Mouse (Mus musculus) R1 (cell line): ENCODE results near the gene Macf1.

Source experiments
- DNase-seq: peaks from one replicate; pipeline ENCODE4 v3.0.0-alpha.2; 2018; ENCODE audit warnings: low read depth, low spot score

Macf1 gene

DNA sequence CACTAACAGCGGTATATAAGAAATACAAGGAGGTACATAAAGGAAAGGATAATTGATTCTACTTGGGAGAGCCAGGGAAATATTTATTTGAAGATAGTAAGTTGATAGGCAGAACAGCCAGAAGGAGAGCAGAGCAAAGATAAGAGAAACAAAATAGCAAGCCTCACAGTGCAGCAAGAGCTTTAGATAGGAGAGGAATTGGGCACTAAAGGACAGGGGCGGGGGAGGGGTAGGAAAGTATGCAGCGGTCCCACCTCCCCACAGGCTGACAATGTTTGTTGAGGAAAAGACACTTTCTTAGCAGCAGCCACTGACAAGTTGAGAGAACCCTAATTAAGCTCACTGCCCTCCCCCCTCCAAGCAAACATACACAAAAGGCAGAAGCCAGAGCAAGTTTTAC lies 131.5 kb downstream of the Macf1 start:
- no peak for DNase-seq

DNA sequence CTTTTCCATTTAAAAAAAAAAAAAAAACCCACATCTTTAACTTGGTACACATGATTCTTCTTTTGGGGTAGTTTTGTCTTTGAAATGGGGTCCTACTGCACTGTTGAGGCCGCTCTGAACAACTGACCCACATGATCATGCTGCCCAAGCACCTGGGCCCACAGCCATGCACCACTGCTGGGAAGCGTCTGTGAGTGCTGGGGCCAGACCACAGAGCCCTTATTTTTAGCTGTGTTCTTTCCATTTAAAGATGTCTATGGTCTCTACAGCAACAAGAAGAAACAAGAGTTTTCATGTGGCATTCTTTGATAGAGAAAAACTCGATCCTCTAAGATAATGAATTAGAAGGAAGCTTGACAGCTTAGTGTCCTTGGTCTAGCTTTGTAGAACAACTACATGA lies 135.8 kb downstream of the Macf1 start:
- no peak for DNase-seq

DNA sequence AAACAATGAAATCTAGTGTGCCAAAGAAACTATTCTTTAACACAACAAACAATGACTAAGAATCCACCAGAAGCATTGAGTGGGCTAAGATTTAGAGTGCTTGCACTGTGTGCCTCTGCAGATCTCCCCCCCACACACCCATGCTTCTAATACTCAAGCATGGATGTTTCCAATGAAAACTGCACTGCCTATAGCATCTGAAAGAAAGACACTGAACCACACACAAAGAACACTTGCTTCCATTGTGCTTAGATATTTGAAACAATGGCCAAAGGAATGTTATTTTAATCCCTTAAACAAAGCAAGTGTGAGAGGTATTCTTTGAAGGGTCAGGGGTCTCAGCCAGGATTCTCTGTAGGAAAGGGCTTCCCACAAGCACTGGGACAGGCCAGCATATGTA lies 140.5 kb downstream of the Macf1 start:
- DNase-seq = peak; percentile 87

DNA sequence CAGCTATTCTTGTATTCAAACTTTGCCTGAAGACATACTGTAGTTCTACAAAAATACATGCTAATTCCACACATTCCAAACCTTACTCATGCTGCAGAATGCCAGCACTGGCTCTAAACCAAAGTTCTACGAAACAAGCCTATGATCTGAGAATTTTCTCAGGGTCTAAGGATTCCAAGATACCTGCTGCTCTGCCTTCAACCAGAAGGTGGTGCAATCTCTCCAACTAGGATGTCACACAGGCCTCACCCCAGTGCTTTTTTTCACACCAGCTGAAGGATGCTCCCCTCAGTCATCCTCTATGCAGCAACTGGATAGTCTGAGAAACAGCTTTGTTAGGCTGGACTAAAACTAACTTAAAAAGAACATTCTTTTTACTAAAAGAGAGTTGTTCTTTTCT lies 148.9 kb downstream of the Macf1 start:
- peak; percentile 79 for DNase-seq

DNA sequence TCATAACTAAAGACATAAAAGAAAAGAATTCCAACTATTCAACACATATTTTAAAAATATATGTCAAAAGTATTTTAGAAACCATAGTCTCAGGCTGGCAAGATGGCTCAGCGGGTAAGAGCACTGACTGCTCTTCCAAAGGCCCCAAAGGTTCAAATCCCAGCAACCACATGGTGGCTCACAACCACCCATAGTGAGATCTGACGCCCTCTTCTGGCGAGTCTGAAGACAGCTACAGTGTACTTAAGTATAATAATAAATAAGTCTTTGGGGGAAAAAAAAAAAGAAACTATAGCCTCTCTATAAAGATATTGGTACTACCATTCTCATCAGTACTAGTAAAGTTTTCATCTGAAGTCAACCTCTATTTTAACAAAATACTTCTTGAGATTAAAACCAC lies 152.2 kb downstream of the Macf1 start:
- DNase-seq = peak; percentile 65

DNA sequence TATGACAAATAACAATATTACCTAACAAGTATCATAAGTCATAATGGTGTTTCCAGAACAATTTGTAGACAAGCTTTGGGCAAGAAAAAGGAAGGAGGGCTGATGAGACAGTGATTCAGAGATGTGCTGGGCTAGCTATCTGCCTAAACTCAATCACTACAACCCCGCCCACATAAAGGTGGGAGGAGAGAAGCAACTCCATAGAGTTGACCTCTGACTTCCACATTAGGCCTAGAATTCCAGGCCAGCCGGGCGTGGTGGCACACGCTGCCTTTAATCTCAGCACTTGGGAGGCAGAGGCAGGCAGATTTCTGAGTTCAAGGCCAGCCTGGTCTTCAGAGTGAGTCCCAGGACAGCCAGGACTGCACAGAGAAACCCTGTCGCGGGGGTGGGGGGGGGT lies 153.2 kb downstream of the Macf1 start:
- DNase-seq = peak; percentile 90

DNA sequence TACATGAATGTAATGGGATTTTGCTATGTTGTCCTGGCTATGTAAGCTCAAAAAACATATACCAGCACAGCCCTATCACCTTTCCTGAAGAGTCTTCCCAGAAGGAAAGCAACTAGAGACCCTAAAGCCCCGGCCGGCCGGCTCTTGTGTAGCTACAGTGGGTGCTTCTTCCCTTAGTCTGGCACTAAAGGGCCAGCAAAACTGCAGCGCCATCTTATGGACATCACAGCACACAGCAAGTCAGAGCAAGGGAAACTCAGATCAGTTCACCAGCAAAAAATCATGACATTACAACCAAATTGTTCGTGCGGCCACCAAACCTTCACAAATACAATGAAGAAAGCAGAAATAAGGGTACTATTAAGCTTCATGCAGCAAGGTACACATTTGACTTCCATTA lies 154.9 kb downstream of the Macf1 start:
- DNase-seq = peak; percentile 69

DNA sequence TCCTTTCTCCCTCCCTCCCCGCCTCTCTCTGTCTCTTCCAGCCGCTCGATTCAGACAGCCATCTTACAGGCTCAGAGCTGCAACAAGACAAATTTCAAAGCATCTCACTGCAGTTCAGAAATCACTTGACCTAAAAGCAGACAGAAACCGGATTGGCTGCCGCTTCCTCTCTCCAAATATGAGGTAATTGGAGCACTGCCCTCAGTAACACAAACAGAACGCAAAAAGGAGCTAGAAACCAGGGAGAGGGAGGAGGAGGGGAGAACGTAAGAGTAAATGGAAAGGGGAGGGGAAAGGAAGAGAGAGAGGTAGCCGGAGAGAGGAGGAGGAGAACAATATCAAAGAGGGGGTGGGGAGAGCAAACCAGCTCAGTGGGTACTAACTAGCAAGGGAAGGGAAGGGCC lies 156.6 kb downstream of the Macf1 start:
- peak; percentile 44 for DNase-seq

DNA sequence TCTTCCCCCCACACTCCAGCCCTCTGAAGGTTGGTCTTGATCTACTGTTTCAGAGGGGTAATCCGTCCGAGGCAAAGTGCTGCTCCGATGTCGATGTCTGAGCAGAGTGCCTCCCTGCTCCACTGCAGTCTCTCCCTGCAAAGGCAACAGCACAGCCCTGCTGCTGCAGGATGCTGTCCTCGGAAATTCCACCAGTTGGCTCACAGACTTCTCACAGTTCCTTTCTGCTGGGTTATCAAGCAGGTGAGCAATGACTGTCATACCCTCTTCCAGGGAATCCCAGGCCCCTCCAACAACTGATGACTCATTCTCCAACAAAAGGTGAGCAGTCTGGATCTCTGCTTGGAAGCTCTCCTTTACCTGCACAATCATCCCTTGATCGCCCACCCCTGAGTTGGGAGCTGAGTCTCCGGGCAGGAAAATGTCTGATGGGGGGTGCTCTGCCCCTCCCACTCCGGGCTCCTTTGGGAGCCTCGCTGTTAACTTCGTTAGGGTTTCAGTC lies 157.3 kb downstream of the Macf1 start:
- DNase-seq = no peak

DNA sequence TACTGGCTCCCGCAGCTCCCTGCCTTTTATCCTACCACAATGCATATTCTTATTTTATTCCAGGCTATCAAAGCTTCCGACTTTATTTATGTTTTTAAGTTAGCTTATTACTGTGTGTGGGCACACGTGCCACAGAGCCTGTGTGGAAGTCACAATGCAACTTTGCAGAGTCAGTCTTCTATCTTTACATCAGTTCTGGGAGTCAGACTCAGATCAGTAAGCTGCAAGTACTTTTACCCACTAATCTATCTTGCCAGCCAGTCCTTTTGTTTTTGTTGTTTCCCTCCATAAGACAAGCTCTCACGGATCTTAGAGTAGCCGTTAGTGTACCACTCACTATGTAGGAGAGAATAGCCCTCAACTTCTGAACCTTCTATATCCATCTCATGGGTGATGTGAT lies 159.4 kb downstream of the Macf1 start:
- no peak for DNase-seq

DNA sequence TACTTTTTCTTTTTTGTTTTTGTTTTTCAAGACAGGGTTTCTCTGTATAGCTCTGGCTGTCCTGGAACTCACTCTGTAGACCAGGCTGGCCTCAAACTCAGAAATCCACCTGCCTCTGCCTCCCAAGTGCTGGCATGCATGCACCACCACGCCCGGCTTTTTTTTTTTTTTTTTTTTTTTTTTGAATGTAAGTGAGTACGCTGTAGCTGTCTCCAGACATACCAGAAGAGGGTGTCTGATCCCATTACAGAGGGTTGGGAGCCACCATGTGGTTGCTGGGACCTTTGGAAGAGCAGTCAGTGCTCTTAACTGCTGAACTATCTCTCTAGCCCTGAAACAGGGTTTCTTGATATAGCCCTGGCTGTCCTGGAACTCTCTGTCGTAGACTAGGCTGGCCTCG lies 164.0 kb downstream of the Macf1 start:
- DNase-seq = peak; percentile 61

DNA sequence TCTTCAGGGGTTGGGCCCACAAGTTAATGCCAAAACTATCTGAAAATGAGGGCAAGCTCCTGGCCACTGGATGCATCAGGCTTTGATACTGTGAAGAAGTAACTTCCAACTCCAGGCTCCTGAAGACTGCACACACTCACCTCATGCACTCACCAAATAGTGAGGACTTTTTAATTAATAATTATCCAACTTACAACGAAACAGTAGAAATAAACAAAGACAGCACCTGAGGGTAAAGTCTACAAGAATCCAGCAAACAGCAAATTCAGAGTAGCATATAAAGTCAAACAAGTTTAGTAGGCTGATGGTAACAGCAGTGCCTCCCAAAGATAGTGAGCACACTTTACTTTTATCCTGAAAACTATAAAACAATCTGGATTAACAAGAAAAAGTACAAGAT lies 168.5 kb downstream of the Macf1 start:
- DNase-seq = no peak

DNA sequence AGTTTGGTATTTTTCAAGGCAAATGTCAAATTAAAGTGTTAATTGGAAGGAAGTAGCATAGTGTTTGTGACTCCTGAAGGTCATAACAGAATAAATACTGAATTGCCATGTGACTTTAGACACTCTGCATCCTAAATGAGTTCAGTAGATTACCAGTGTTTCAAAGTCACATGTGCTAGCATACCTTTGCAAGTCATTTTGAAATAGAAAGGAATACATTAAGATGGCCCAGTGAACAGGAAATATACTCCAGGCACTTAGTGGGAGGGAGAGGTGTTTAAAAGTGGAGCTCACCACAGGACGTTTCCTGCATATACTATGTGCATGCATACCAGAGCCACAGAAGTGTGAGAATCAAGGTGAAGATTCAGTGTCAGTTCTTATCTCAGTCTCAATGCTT lies 174.0 kb downstream of the Macf1 start:
- DNase-seq = peak; percentile 43

DNA sequence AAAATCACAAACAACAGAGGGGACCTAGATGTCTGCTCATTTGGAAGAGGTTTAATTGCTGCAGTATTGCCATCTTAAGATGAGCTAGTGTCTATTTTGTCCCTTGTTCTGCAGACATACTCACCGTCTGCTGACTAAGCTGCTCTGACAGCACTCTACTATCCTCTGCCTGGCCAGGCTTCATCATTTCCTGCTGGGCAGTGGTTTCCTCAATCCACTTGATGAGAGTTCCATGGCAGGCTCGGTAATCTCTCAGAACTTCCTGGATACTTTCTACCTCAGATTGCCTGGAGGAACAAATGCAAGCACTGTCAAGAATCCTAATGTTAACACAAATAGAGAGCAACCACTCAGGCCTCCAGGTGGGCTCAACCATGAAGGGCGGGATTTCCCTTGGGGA lies 195.1 kb downstream of the Macf1 start:
- no peak for DNase-seq

DNA sequence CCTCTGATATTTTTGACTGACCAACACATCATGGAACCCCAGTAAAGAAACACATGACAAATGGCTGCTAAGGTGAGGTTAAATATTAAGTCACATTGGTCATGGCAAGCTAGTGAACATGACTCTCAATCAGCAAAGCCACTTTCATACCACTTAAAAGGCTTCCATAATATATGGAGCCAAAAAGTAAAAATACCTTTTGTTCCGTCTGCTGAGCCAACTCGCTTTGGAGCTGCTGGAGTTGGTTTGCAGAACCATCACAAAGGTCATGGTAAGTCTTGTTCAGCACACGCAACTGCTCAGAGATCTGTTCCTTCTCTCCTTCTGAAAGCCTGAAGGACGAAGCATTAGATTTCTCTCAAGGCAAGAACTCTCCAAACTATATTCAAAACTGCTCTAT lies 204.2 kb downstream of the Macf1 start:
- DNase-seq = no peak

DNA sequence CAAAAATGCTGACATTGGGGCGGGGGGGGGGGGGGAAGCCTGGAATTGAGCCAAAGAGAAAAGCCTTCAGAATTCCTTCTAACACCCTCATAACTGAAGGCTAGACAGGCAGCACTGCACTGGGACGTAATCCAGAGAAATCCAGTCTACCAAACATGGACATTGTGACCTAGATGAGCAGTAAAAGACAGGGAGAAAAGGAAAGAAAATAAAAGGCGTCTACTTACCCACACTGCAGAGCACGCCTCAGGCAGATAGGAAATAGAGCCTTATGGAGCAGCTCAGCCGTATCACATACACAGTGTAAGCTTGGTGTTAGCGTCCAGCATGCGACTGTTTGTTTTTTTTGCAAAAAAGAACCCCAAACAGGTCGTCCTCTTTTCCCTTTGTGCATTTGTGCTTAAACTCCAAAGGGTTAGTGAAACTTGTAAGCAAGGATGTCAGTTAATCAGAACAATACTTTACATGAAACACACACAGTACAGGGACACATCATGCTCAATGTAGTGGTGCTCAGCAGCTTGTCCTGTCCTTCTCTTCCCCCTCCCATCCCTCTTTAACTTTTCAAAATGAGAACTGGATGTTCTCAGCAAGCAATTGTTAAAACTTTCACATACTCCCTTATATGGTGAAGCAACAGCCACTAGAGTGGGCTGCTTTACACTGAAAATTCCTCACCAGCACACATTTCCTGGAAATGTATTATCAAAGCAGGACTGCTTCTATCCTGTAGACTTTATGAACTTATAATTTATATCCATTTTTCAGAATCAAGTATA lies 205.3 kb downstream of the Macf1 start:
- DNase-seq = no peak

DNA sequence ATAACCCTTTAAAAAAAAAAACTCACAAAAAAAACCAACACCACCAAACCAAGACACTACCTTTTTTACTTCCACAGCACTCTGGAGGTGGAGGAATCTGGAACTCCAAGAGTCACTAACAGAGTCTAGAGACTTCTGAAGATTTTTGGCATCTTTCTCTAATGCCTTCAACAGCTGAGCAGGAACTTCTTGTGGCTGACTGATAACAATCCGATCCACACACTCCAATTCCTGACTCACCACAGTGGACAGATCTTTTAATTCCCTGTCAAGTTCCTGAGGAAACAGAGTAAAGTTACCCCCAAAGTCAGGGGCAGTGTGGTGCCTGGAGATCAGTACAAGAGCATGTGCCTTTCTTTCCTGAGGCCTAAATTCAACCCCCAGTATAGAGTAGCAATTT lies 218.4 kb downstream of the Macf1 start:
- no peak for DNase-seq

DNA sequence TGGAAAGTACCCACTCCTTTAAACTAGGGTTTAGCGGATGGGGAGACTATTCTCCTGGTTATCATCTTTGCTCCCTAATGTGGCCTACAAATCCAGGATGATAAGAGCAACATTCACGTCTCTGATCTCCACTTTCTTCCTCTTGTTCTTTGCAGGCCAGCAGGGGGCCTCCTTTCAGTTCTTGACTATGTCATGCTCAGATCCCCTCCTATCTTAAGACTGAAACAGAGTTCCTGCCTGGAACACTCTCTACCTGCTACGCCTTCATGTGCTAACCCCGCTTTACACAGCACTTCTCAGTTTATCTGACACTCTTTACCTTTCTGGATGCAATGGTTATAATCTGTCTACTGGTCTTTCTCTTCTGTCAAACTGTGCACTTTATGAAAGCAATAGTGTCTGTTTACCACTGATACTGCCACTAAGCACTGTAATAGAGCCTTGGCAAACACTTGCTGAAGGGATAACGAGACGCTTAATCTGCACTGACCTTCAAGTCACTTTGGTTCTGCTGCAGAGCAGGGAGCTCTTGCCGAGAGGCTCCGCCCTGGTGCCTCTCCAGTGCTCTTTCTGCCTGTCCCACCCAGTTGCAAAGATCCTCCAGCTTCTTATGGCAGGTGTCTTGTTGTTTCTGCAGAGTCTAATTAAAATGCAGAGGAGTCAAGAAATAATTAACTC lies 223.4 kb downstream of the Macf1 start:
- DNase-seq = peak; percentile 46

DNA sequence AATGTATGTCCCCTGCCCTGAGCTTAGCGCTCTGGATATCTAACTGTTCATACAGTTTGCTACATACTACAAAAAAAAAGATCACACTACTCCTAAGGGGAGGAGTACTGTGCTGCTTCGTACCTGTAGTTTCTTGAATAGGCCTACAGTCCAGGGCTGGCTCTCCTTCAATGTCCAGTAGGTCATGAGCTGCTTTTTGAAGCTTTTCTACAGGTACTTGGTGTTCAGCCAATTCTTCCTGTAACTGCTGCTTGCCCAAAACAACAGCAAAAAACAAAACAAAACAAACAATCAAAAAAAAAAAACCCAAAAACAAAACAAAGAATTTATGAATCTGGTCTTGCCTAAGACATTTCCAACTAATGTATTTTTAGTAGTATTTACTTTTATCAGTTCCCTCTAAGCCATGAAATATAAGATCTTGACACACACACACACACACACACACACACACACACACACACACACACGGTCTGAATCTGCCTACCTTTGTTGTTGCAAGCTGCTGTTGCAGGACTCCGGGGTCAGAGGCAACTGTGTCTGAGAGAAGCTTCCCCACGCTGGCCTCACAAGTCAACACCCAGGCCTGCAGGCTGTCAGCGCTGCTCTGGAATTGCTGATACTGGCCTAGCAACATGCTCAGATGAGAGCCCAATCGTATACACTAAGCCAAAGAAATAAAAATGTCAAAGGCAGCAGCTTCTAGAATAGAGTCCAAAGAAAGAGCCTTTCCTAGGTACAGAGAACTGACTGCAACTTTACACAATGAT lies 229.1 kb downstream of the Macf1 start:
- no peak for DNase-seq

DNA sequence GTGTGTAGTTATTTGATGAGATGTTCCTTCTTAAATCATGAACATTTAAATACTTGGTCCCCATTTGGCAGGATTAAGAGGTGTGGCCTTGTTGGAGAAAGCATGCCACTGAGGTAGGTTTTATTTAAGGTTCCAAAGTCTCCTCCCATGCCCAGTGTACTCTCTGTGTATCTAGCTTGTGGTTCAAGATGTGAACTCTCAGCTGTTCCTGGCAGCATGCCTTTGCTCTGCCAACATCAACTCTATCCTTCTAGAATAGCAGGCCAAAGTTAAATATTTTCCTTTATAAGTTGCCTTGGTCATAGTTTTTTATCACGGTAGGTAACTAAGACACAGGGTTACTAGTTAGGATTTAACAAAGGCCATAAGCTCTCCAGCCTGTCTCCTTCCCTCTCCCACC lies 230.4 kb downstream of the Macf1 start:
- DNase-seq = no peak

DNA sequence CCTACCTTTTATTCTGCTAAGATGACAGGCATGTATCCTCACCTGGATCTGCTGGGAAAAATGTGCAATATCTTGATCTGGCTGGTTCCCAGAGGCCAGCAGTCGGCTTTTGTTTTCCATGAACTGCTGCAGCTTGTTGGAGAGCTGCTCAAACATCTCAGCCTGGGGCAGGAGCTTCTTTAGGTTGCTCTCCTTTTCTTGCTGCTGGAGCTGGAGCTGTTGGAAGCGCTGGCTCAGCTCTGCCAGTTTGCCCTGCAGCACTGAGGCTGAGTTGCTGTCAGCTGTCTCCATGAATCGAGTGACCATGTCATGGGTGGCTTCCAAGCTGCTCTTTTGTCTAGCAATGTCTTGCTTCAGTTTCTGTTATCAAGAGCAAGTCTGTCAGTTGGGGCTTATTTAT lies 232.2 kb downstream of the Macf1 start:
- DNase-seq = no peak

DNA sequence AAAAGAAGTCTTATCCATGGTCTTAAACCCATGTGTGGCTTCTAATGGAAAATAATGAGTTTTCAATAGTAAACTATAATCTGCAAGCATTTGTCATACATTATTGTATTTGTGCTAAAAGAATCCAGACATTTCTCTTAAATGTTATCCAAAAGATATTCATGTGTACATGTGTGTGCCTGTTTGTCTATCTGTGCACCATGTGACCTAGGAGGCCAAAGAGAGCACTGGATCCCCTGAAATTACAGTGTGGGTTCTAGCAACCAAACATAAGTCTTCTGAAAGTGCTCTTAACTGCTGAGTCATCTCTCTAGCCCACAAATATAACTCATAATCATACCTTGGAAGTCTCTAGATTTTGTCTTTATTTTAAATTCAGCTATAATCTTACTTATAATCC lies 234.9 kb downstream of the Macf1 start:
- DNase-seq = no peak

DNA sequence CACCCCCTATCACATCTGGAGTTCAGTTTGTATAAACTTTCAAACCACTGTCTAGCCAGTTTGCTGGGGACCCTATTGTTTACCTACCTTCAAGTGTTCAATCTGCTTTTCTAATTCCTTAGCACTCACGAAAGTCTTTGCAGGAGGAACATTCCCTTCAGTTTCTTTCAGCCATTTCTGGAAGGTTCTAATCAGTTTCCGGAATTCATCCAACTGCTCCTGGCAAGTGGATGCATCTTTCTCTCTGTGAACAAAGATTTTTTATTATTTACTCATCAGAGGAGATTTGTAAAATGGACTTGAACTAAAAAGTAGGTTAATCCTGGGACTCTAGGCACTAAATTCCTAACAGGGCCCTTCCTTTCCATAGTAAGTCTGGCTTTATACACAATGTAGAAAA lies 236.1 kb downstream of the Macf1 start:
- no peak for DNase-seq
